Mouse (Mus musculus): ENCODE results near the gene Sec13.

GRCm38 (mm10) chr6:113719878-113720277 lies 20.7 kb downstream of the Sec13 start, which contains the start of gene Ghrl:
- TF ChIP-seq GATA1 (IDR thresholded peaks at IDR 0.05; ENCODE audit: borderline replicate concordance, low read length) (no peak), FLI1 (IDR thresholded peaks at IDR 0.05; ENCODE audit: low read length) (no peak)

Data from megakaryocyte, embryonic 14.5 days (primary cell).